Mouse (Mus musculus) liver, postnatal 0 days (tissue): Measurements from ENCODE around the gene Ppef2.

Experiments used
- CTCF ChIP-seq: sonication (generic); IDR thresholded peaks from 2 replicates; pipeline ENCODE4 v1.5.1; 2016; ENCODE audit warnings: antibody characterized with exemption, low read depth
- EP300 ChIP-seq: IDR thresholded peaks from 2 replicates; pipeline ENCODE4 v1.6.1; 2016; ENCODE audit warnings: antibody characterized with exemption, low read depth, mild to moderate bottlenecking

DNA sequence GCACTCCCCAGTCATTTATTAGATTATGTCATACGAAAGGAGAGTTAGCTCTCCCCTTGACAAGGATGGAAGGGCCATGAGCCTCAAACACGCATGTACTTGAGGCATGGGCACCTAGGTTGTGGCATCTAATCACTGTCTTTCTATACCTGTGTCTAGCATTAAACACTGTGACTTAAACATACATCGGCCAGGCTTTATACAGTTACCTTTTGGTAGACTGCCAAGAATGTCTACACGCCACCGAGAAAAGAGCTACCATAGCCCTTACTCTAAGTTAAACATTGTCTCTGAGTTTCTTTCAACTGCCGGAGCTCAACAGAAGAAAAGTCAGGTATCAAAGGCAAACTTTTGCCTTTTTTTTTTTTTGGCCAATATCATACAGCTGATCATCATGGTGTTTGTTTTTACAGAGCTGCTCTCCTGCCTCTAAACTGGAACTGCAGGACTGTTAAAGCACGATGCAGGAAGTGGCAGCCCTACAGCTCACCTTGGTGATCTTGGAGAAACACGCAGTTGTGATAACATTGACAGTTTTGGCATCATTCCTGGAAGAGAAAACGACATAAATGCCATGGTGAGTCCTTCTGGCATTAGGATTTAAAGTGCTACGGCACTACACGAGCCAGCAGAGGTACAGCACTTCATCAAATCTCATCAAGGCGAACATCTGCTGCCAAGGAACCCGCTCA, 46.2 kb upstream of the Ppef2 start:
- TF ChIP-seq CTCF (no peak), EP300 (no peak)
